Mouse (Mus musculus): ENCODE measurements around the gene Elmsan1. TPM values are rescaled to one million over a fixed set of nuclear protein-coding genes. Genes with fewer than 3 reads are reported as not detected.

The Elmsan1 gene
- polyA plus RNA-seq, 1 experiment from 2014 or later = 11.1 TPM

DNA sequence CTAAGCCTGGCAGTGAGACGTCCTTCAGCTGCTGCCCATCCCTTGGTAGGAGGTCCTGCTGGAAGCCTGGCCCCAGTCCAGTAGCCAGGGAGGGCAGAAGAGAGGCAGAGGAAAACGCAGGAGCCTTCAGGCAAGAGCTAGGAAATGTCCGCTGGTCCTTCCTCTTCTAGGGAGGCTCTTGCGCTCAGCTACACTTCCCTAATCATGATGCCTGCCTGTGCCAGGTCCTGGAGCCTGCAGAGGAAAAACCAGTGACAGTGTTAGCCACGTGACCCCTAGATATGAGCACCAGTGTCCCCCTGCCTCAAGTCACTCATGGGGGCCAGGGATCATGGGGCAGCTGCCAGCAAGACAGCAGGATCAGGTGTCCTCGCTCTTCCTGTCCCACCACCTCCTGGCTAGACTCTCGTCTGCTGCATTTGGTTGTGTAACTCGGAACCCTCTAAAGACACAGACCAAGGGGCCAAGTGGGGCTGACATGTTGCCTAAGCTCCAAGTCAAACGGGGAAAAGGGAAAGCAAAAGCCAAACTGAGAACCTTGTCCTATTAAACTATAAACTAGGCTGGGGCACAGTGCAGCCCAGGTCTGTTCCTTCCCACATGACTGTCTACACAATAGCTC is 44.4 kb downstream of the Elmsan1 start:
- peak overlapping the region; percentile 96 for H3K27ac ChIP-seq (ENCODE audit: low read length)
- peak; percentile 6 for ATAC-seq (ENCODE audit: low read depth)
- peaks cover 60% of the 10 kb centered on the region for H3K4me1 ChIP-seq (replicated peaks; ENCODE audit: control insufficient read depth, insufficient read depth, low read length)
- H3K9ac ChIP-seq (ENCODE audit: low read length) = peak overlapping the region; percentile 3
- H3K9me3 ChIP-seq (ENCODE audit: control insufficient read depth, low read length) = no peaks in the 10 kb centered on the region
- H3K27me3 ChIP-seq (ENCODE audit: control insufficient read depth, insufficient read depth, low read depth, low read length) = no peaks in the 10 kb centered on the region
- 45% methylated on average over 9 of the region's 9 CpGs for WGBS
- peaks cover 21% of the 10 kb centered on the region for H3K36me3 ChIP-seq (ENCODE audit: control insufficient read depth, insufficient read depth, low read length)
- H3K4me2 ChIP-seq (ENCODE audit: low read depth, low read length) = peak overlapping the region; percentile 35; the same call in 1 of the 2 replicates
- H3K4me3 ChIP-seq (ENCODE audit: low read length) = 0 out of 2 replicates have a peak overlapping the region, but pooled peaks have one; percentile 2

DNA sequence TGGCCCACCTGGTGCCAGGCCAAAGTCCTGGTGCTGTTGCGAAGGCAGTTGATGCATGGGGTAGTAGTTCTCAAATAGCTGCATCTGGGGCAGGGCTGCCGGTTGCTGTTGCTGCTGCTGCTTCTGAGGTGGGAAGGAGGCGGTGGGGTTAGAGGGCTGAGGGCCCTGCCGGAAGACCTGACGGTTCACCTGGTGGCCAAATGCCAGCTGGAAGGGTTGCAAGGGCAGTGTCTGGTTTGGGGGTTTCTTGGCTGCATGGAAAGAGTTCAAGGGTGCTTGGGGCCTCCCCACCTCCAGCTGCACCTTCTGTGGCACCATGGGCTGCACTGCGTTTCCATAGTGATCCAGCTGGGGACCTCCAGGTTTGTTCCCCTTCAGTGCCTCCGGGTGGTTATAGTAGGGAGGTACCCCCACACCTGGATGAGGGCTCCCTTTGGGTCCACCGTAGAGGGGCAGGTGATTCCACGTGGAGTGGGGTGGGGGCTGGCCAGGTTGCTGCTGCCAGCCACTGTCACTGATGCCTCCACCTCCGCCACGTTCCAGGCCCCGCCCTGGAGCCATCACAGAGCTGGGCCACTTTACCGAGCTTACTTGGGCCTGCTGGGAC is 45.3 kb downstream of the Elmsan1 start:
- Histone ChIP-seq H3K4me1 (replicated peaks; ENCODE audit: control insufficient read depth, insufficient read depth, low read length) (peaks cover 51% of the 10 kb centered on the region), H3K9ac (ENCODE audit: low read length) (peak overlapping the region; percentile 3; the same call in 1 of the 2 replicates), H3K27ac (ENCODE audit: low read length) (peak overlapping the region; percentile 96)

DNA sequence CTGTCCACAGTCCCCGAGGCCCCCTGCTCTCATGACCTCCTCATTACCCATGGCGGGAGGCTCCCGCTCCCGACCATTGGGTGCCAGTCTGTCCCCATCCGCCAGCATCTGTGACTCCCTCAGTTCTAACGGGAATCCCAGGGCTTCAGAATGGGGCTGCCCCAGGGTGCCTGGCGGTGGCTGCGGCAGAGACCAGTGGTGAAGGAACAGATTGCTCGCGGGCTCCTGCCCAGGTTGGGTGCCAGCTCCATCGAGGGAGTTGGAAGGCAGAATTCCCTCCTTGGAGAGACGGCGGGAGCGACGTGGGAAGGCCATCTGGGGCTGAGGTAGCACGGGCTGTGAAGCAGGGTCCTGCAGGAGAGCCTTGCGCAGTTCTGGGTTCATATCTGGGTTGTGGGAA is 45.8 kb downstream of the Elmsan1 start:
- H3K4me2 ChIP-seq (ENCODE audit: low read depth, low read length) = no peak overlapping the region
- no peak overlapping the region for H3K4me3 ChIP-seq (ENCODE audit: low read length)
- WGBS = 93% methylated on average over 17 of the region's 17 CpGs
- no peak for ATAC-seq (ENCODE audit: low read depth)
- no peak overlapping the region for H3K27ac ChIP-seq (ENCODE audit: low read length)
- peaks cover 21% of the 10 kb centered on the region for H3K36me3 ChIP-seq (ENCODE audit: control insufficient read depth, insufficient read depth, low read length)
- H3K9me3 ChIP-seq (ENCODE audit: control insufficient read depth, low read length) = no peaks in the 10 kb centered on the region
- no peak overlapping the region for H3K9ac ChIP-seq (ENCODE audit: low read length)
- H3K27me3 ChIP-seq (ENCODE audit: control insufficient read depth, insufficient read depth, low read depth, low read length) = no peaks in the 10 kb centered on the region
- H3K4me1 ChIP-seq (replicated peaks; ENCODE audit: control insufficient read depth, insufficient read depth, low read length) = peaks cover 46% of the 10 kb centered on the region

More for the DNA sequence above, 45.3 kb downstream of the Elmsan1 start:
- Histone ChIP-seq H3K27me3 (ENCODE audit: control insufficient read depth, insufficient read depth, low read depth, low read length) (no peaks in the 10 kb centered on the region), H3K36me3 (ENCODE audit: control insufficient read depth, insufficient read depth, low read length) (peaks cover 21% of the 10 kb centered on the region), H3K4me3 (ENCODE audit: low read length) (no peak overlapping the region), H3K9me3 (ENCODE audit: control insufficient read depth, low read length) (no peaks in the 10 kb centered on the region), H3K4me2 (ENCODE audit: low read depth, low read length) (no peak overlapping the region)
- ATAC-seq (ENCODE audit: low read depth) = no peak
- 82% methylated on average over 13 of the region's 13 CpGs for WGBS

DNA sequence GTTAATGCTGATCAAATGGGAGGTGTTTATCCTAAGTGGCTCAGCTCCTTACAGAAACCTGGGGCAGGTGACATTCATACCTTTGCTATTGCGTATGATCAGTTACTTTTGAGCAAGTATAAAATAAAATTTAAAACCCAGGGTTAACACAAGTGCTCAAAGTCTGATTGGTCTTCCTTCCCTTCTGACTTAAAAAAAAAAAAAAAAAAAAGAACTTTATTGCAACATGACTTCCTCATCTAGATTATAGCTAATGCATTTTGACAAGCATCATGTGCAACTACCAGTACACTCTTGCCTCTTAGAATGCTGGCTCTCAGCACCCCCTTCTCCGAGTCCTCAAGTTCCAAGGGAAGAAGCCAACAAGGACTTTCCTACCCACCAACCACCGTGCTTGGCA is 46.5 kb downstream of the Elmsan1 start:
- WGBS = 84% methylated on average over 3 of the region's 3 CpGs
- Histone ChIP-seq H3K4me1 (replicated peaks; ENCODE audit: control insufficient read depth, insufficient read depth, low read length) (peaks cover 40% of the 10 kb centered on the region), H3K27ac (ENCODE audit: low read length) (no peak overlapping the region), H3K4me2 (ENCODE audit: low read depth, low read length) (no peak overlapping the region), H3K27me3 (ENCODE audit: control insufficient read depth, insufficient read depth, low read depth, low read length) (no peaks in the 10 kb centered on the region), H3K9me3 (ENCODE audit: control insufficient read depth, low read length) (no peaks in the 10 kb centered on the region), H3K9ac (ENCODE audit: low read length) (no peak overlapping the region), H3K4me3 (ENCODE audit: low read length) (no peak overlapping the region), H3K36me3 (ENCODE audit: control insufficient read depth, insufficient read depth, low read length) (peaks cover 21% of the 10 kb centered on the region)
- no peak for ATAC-seq (ENCODE audit: low read depth)

DNA sequence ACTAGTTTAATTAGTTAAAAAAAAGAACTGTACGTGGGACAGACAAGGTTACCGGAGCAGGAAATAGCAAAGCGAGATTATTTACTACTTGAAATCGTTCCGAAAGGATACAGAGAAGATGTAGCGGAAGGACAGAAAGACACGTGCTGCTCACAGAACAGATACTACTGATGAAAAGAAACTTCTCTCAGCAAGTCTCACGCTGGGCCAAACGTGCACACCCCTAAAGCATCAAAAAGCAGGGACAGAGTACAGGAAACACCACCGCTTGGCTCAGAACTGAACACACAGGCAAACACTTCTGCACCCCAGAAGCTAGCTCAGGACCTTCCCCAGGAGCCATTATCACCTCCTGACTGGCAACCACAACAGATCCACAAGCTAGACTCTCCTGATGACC is 48.1 kb downstream of the Elmsan1 start:
- no peak overlapping the region for H3K9ac ChIP-seq (ENCODE audit: low read length)
- no peak overlapping the region for H3K4me2 ChIP-seq (ENCODE audit: low read depth, low read length)
- H3K9me3 ChIP-seq (ENCODE audit: control insufficient read depth, low read length) = no peaks in the 10 kb centered on the region
- H3K4me3 ChIP-seq (ENCODE audit: low read length) = no peak overlapping the region
- WGBS = 82% methylated on average over 10 of the region's 10 CpGs
- no peaks in the 10 kb centered on the region for H3K27me3 ChIP-seq (ENCODE audit: control insufficient read depth, insufficient read depth, low read depth, low read length)
- H3K27ac ChIP-seq (ENCODE audit: low read length) = no peak overlapping the region
- peaks cover 24% of the 10 kb centered on the region for H3K36me3 ChIP-seq (ENCODE audit: control insufficient read depth, insufficient read depth, low read length)
- ATAC-seq (ENCODE audit: low read depth) = no peak
- peaks cover 29% of the 10 kb centered on the region for H3K4me1 ChIP-seq (replicated peaks; ENCODE audit: control insufficient read depth, insufficient read depth, low read length)

DNA sequence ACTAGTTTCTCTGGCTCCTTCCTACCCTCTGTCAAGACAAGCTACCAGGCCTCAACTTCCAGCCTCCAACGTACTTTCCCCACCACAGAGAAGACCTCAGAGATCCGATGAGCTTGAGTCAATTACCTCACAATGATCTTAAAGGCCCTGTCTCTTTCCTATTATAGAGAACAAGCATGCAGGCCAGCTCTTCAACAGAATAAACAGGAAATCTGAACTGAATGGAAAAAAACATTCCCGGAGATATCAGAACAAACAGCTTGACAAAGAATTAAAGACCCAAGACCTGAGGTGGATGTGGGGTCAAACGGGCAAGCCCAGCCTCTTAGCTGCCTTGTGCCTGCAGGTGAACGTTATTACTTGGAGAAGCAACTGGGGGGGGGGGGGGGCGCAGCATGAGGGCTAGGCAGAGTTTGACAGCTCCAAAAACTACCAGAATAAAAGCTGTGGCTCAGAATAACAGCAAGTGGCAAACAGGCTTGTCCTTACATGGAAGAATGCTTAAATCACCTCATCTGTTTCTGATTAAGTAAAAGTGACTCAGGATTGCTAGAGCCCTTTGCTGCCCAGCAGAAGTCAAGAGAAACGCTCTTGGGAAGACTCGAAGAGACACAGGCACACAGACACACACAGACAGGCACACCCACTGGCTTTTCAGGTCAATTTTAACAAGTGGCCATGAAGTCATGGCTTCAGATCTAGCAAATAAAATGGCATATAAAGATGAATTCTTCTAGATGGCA is 52.9 kb downstream of the Elmsan1 start:
- Histone ChIP-seq H3K27ac (ENCODE audit: low read length) (peak overlapping the region; percentile 55; the same call in 1 of the 2 replicates), H3K4me2 (ENCODE audit: low read depth, low read length) (no peak overlapping the region), H3K4me3 (ENCODE audit: low read length) (no peak overlapping the region), H3K9me3 (ENCODE audit: control insufficient read depth, low read length) (no peaks in the 10 kb centered on the region), H3K27me3 (ENCODE audit: control insufficient read depth, insufficient read depth, low read depth, low read length) (no peaks in the 10 kb centered on the region), H3K9ac (ENCODE audit: low read length) (peak overlapping the region; percentile 13; the same call in 1 of the 2 replicates), H3K36me3 (ENCODE audit: control insufficient read depth, insufficient read depth, low read length) (peaks cover 16% of the 10 kb centered on the region), H3K4me1 (replicated peaks; ENCODE audit: control insufficient read depth, insufficient read depth, low read length) (peaks cover 8% of the 10 kb centered on the region)
- ATAC-seq (ENCODE audit: low read depth) = no peak
- 33% methylated on average over 8 of the region's 8 CpGs for WGBS

DNA sequence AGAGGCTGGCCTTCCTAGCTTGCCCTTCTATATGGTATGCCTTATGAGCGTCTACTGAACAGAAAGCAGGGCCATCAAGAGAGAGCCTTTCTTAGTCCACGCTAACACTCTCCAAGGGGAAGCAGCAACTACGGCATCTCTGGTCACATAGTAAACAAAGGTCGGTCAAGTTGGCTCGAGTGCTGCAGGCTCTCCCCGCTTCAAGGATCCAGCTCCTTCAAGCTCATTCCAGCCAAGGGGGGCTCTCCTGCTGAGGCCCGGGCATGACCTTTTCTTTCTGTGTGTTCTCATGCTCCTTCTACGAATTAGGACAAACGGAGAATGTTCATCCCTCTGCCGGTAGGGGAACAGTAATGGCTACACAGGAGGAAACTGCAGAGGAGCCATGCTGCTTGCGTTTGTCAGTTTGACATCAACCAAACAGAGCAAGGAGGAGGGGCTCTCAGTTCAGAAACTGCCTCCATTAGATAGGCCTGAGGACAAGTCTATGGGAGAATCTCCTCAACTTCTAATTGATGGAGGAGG is 55.0 kb downstream of the Elmsan1 start:
- Histone ChIP-seq H3K4me3 (ENCODE audit: low read length) (no peak overlapping the region), H3K27me3 (ENCODE audit: control insufficient read depth, insufficient read depth, low read depth, low read length) (no peaks in the 10 kb centered on the region), H3K4me2 (ENCODE audit: low read depth, low read length) (no peak overlapping the region), H3K9ac (ENCODE audit: low read length) (no peak overlapping the region), H3K27ac (ENCODE audit: low read length) (peak overlapping the region; percentile 18; the same call in 1 of the 2 replicates), H3K4me1 (replicated peaks; ENCODE audit: control insufficient read depth, insufficient read depth, low read length) (peaks cover 8% of the 10 kb centered on the region), H3K9me3 (ENCODE audit: control insufficient read depth, low read length) (no peaks in the 10 kb centered on the region), H3K36me3 (ENCODE audit: control insufficient read depth, insufficient read depth, low read length) (peaks cover 31% of the 10 kb centered on the region)
- ATAC-seq (ENCODE audit: low read depth) = no peak
- 74% methylated on average over 11 of the region's 11 CpGs for WGBS

DNA sequence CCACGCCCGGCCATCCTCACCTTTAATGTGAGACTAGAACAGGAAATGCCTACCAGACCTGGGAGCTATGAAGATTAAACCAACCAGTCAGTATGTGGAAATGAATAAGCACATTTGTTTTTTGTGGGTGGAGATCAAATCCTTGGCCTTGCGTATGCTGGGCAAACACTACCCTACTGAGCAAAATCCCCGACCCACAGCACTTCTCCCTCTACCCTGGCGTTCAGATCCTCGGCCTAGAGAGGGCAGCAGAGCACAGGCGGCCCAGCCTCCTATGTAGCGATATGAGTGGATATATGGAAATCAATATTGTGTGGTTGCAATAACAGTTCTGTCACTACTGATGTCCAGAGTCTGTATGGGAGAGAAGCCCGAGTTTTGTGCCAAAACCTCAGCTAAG is 55.5 kb downstream of the Elmsan1 start:
- Histone ChIP-seq H3K4me3 (ENCODE audit: low read length) (no peak overlapping the region), H3K4me1 (replicated peaks; ENCODE audit: control insufficient read depth, insufficient read depth, low read length) (peaks cover 8% of the 10 kb centered on the region), H3K9me3 (ENCODE audit: control insufficient read depth, low read length) (no peaks in the 10 kb centered on the region), H3K36me3 (ENCODE audit: control insufficient read depth, insufficient read depth, low read length) (peaks cover 35% of the 10 kb centered on the region), H3K9ac (ENCODE audit: low read length) (no peak overlapping the region), H3K4me2 (ENCODE audit: low read depth, low read length) (no peak overlapping the region), H3K27ac (ENCODE audit: low read length) (no peak overlapping the region), H3K27me3 (ENCODE audit: control insufficient read depth, insufficient read depth, low read depth, low read length) (no peaks in the 10 kb centered on the region)
- WGBS = 70% methylated on average over 9 of the region's 9 CpGs
- ATAC-seq (ENCODE audit: low read depth) = peak; percentile 48; the same call in 1 of the 2 replicates

All from lung, embryonic 16.5 days (tissue).